Mouse (Mus musculus) left cerebral cortex, adult 11 months (tissue): Measurements from ENCODE around the gene Dpp4.

Experiments
- DNase-seq: peaks from one replicate; pipeline ENCODE4 v3.0.0; 2022; ENCODE audit warnings: low spot score

The Dpp4 gene

GRCm38 (mm10) chr2:62412081-62412821 is at the start of gene Dpp4:
Gene Dpp4, minus strand, starts transcription at chr2:62412231.
- DNase-seq, result no peak

GRCm38 (mm10) chr2:62460815-62461450 is 48.9 kb upstream of the Dpp4 start:
- no peak for DNase-seq

GRCm38 (mm10) chr2:62460231-62460710 is 48.2 kb upstream of the Dpp4 start:
- DNase-seq, result no peak

- no peak for DNase-seq
Observed at GRCm38 (mm10) chr2:62459241-62460174, 47.5 kb upstream of the Dpp4 start.

GRCm38 (mm10) chr2:62458070-62458469 is 46.0 kb upstream of the Dpp4 start:
- no peak for DNase-seq

- no peak for DNase-seq
Observed at GRCm38 (mm10) chr2:62454991-62455390, 43.0 kb upstream of the Dpp4 start.

GRCm38 (mm10) chr2:62454033-62454432 is 42.0 kb upstream of the Dpp4 start:
- DNase-seq, result no peak

GRCm38 (mm10) chr2:62450364-62450763 is 38.3 kb upstream of the Dpp4 start:
- no peak for DNase-seq

GRCm38 (mm10) chr2:62449692-62450346 is 37.8 kb upstream of the Dpp4 start:
- no peak for DNase-seq

- DNase-seq, result no peak
Observed at GRCm38 (mm10) chr2:62440802-62441544, 28.9 kb upstream of the Dpp4 start.

GRCm38 (mm10) chr2:62440083-62440482 is 28.1 kb upstream of the Dpp4 start:
- no peak for DNase-seq

GRCm38 (mm10) chr2:62431245-62431795 is 19.3 kb upstream of the Dpp4 start:
- no peak for DNase-seq

- DNase-seq, result no peak
Observed at GRCm38 (mm10) chr2:62425941-62426340, 13.9 kb upstream of the Dpp4 start.

- DNase-seq, result no peak
Observed at GRCm38 (mm10) chr2:62423343-62423776, 11.3 kb upstream of the Dpp4 start.

- DNase-seq, result no peak
Observed at GRCm38 (mm10) chr2:62422515-62423342, 10.7 kb upstream of the Dpp4 start.

- no peak for DNase-seq
Observed at GRCm38 (mm10) chr2:62421229-62421628, 9.2 kb upstream of the Dpp4 start.

GRCm38 (mm10) chr2:62420045-62420444 is 8.0 kb upstream of the Dpp4 start:
- DNase-seq, result no peak

- DNase-seq, result no peak
Observed at GRCm38 (mm10) chr2:62417233-62417632, 5.2 kb upstream of the Dpp4 start.

- no peak for DNase-seq
Observed at GRCm38 (mm10) chr2:62411211-62412080, 585 bp downstream of the Dpp4 start.
